Mouse (Mus musculus): ENCODE measurements around the gene Rufy1. TPM values are rescaled to one million over a fixed set of nuclear protein-coding genes. Genes with fewer than 3 reads are reported as not detected.
A peak's percentile ranks its signal among the peaks of the same experiment; 100 is the strongest.
"Not testable (repeated sequence)": the region's sequence is repeated elsewhere in the genome, so short reads cannot be mapped to it uniquely, and the experiment has no call there.

Gene Rufy1
- total RNA-seq (2021) = 10 to 100 TPM; 21.3 to 22.5 TPM

- DNase-seq = peak; percentile 84
- intact Hi-C loops (cut with DNase I) = no loop called here
Observed at GRCm38 (mm10) chr11:50430277-50431133, at the start of gene Rufy1. Rufy1 (minus strand) TSS chr11:50431125.

- no peak for DNase-seq
- intact Hi-C loops (cut with DNase I) = no loop called here
Observed at GRCm38 (mm10) chr11:50478072-50478471, 47.1 kb upstream of the Rufy1 start.

- intact Hi-C loops (cut with DNase I) = no loop called here
Observed at GRCm38 (mm10) chr11:50477486-50478070, 46.7 kb upstream of the Rufy1 start.

GRCm38 (mm10) chr11:50476971-50477370, 46.0 kb upstream of the Rufy1 start:
- DNase-seq = peak; percentile 44
- intact Hi-C loops (cut with DNase I) = no loop called here

More at GRCm38 (mm10) chr11:50477486-50478070, 46.7 kb upstream of the Rufy1 start:
- DNase-seq = no peak

- no peak for DNase-seq
- intact Hi-C loops (cut with DNase I) = no loop called here
Observed at GRCm38 (mm10) chr11:50473933-50474332, 43.0 kb upstream of the Rufy1 start.

GRCm38 (mm10) chr11:50472161-50472939, 41.4 kb upstream of the Rufy1 start:
- intact Hi-C loops (cut with DNase I) = no loop called here
- DNase-seq = no peak

GRCm38 (mm10) chr11:50461481-50461880, 30.6 kb upstream of the Rufy1 start:
- DNase-seq = no peak
- intact Hi-C loops (cut with DNase I) = no loop called here

GRCm38 (mm10) chr11:50459250-50459649, 28.3 kb upstream of the Rufy1 start:
- DNase-seq = no peak
- intact Hi-C loops (cut with DNase I) = loop anchor here (5.0 kb wide), 1 partner anchor 308 kb away; no protein-coding TSS in a partner anchor

- intact Hi-C loops (cut with DNase I) = loop anchor here (5.0 kb wide), 1 partner anchor 310 kb away; no protein-coding TSS in a partner anchor
- peak; percentile 42 for DNase-seq
Observed at GRCm38 (mm10) chr11:50457111-50457911, 26.4 kb upstream of the Rufy1 start.

GRCm38 (mm10) chr11:50456455-50456854, 25.5 kb upstream of the Rufy1 start:
- intact Hi-C loops (cut with DNase I) = loop anchor here (5.0 kb wide), 1 partner anchor 311 kb away; no protein-coding TSS in a partner anchor
- DNase-seq = no peak

GRCm38 (mm10) chr11:50454934-50455333, 24.0 kb upstream of the Rufy1 start:
- intact Hi-C loops (cut with DNase I) = loop anchor here (5.0 kb wide), 1 partner anchor 312 kb away; no protein-coding TSS in a partner anchor
- DNase-seq = no peak

- DNase-seq = no peak
- intact Hi-C loops (cut with DNase I) = no loop called here
Observed at GRCm38 (mm10) chr11:50450236-50450635, 19.3 kb upstream of the Rufy1 start.

- DNase-seq = peak; percentile 31
- intact Hi-C loops (cut with DNase I) = not testable (repeated sequence)
Observed at GRCm38 (mm10) chr11:50448163-50448562, 17.2 kb upstream of the Rufy1 start.

- DNase-seq = no peak
- intact Hi-C loops (cut with DNase I) = loop anchor here (5.0 kb wide), 2 partner anchors 159 to 324 kb away; partner anchors contain the start of gene Adamts2
Observed at GRCm38 (mm10) chr11:50443259-50444065, 12.5 kb upstream of the Rufy1 start.

- intact Hi-C loops (cut with DNase I) = loop anchor here (5.0 kb wide), 2 partner anchors 161 to 326 kb away; partner anchors contain the start of gene Adamts2
- no peak for DNase-seq
Observed at GRCm38 (mm10) chr11:50441637-50442036, 10.7 kb upstream of the Rufy1 start.

GRCm38 (mm10) chr11:50440691-50441090, 9.8 kb upstream of the Rufy1 start:
- intact Hi-C loops (cut with DNase I) = loop anchor here (5.0 kb wide), 2 partner anchors 162 to 327 kb away; partner anchors contain the start of gene Adamts2
- no peak for DNase-seq

- no peak for DNase-seq
- intact Hi-C loops (cut with DNase I) = loop anchor here (5.0 kb wide), 2 partner anchors 162 to 327 kb away; partner anchors contain the start of gene Adamts2
Observed at GRCm38 (mm10) chr11:50439857-50440256, 8.9 kb upstream of the Rufy1 start.

- intact Hi-C loops (cut with DNase I) = no loop called here
- DNase-seq = no peak
Observed at GRCm38 (mm10) chr11:50432896-50433295, 2.0 kb upstream of the Rufy1 start.

GRCm38 (mm10) chr11:50432069-50432440, 1.1 kb upstream of the Rufy1 start:
- intact Hi-C loops (cut with DNase I) = no loop called here
- DNase-seq = no peak

Data from left cerebral cortex, postnatal 4 days (tissue).